Mouse (Mus musculus) kidney, adult 11 months (tissue): ENCODE data around the gene Rbm34.
A peak's percentile ranks its signal among the peaks of the same experiment; 100 is the strongest.
"Not testable (repeated sequence)": the region's sequence is repeated elsewhere in the genome, so short reads cannot be mapped to it uniquely, and the experiment has no call there.

Experiments used
- DNase-seq: peaks from one replicate; pipeline ENCODE4 v3.0.0; 2022

Rbm34 gene

DNA sequence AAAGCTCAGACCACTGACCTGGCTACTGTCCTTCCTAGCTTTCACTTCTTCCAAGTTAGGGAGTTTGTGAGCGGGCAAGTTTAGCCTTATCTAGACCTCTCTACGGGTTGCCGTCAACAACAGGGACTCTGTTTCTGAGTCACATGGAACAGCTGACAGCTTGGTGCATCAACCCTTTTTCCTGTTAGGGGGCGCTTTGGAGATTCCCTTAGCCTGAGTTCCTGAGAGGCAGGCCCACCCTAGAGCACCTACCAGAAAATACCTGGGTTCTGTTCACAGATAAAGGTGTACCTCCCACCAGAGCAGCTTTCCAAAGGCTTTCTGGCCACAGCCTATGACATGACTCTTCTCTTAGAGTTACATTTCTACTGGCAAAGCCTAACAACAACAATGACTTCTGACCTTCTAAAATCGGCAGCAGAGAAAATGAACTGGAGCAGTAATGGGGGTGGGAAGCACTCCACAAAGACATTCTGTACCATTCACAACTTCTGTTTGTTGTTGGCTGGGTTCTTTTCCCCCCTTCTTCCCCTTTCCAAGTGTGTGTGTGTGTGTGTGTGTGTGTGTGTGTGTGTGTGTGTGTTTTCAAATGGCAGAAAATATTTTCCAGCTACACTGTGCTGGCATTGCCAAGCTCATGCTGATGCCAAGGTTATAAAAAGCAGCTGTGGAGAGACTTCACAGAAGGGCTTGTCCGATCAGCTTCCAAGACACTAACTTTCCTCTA lies 53.5 kb downstream of the Rbm34 start:
- no peak for DNase-seq

DNA sequence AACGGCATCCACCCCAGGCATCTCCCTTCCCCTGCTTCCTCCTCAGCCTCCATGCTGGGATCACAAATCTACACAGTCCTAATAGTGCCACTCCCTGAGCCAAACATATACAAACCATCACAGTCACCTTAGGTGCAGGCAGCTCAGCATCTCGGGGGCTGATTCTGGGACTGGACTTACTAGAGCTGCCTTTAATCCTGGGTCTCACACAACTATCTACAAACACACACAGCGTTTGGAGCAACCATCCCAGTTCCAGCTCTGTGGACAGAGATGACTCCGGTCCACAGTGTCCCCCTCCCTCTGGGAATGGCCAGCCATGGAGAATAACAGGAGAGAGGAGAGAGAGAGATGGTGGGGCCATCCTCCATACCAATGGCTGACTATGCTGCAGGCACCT lies 54.3 kb downstream of the Rbm34 start:
- DNase-seq = no peak

GRCm38 (mm10) chr8:126914609-126915375 lies 56.1 kb downstream of the Rbm34 start:
- DNase-seq = peak; percentile 46

DNA sequence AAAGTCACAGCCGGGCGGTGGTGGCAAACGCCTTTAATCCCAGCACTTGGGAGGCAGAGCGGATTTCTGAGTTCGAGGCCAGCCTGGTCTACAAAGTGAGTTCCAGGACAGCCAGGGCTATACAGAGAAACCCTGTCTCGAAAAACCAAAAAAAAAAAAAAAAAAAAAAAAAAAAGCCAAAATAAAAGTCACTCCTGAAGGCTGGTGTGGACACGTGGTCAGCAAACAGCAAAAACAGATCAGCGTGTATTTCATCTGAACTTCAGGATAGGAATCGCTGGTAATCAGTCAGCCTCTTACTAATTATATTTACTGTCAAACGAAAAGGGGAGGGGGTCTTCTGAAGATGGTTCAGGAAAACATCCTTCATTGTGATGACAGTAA lies 56.8 kb downstream of the Rbm34 start:
- DNase-seq = not testable (repeated sequence)

- DNase-seq = peak; percentile 67
Observed at GRCm38 (mm10) chr8:126913241-126914106, 57.4 kb downstream of the Rbm34 start.

- peak; percentile 65 for DNase-seq
Observed at GRCm38 (mm10) chr8:126909371-126909802, 61.5 kb downstream of the Rbm34 start.

- DNase-seq = peak; percentile 44
Observed at GRCm38 (mm10) chr8:126908805-126909204, 62.1 kb downstream of the Rbm34 start.

DNA sequence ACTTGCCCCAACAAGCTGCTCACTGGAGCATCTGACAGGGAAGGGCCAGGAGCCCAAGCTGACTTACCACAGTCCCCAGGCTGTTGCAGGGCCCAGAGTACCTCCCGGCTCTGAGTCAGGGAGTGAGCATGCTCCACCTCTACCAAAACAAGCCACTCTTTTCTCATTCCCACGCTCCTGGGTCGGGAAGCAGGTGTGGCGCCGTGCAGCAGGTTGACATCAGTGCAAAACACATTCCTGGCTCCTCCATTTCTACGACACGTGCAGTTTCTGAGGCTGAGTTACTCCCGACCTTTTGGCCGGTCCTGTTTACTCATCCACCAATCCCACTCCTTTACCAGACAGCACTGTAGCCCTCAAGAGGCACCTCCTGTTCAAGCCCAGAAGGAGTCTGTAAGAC lies 62.9 kb downstream of the Rbm34 start:
- DNase-seq = peak; percentile 71

DNA sequence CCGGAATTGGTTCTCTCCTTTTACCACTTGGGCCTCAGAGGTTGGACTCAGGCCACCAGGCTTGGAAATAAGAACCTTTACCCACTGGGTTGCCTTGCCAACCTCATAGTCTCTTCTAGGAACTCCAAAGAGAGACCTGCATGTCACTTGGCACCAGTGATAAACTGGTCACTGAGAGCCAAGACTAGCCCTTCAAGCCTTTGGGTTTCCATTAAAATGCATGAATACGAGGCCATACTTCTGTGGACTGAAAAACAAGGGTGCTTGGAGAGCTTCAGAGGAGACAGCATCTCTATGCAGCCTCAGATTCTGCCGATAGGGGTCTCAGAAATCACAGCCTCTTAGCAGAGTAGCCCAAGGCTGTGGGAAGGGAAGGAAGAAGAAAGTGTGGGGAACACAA lies 63.5 kb downstream of the Rbm34 start:
- peak; percentile 67 for DNase-seq

GRCm38 (mm10) chr8:126905387-126905786 lies 65.5 kb downstream of the Rbm34 start:
- DNase-seq = no peak

DNA sequence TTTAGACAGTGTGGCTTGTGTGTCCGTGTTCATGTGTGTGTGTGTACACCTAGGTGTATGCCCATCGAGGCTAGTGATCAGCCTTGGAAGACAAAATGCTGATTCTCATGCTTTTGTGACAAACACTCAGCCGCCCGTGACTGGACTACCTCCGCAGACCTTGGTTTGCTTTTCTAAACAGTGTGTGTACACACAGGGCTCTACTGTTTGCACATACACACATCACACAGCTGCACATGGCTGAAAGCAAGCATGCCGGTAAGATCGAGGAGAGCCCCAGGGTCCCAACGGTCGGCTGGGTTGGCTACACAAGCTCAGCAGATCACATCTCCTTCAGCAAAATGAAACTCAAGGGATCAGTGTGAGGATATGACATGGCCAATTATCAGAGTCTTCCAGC lies 66.9 kb downstream of the Rbm34 start:
- no peak for DNase-seq

DNA sequence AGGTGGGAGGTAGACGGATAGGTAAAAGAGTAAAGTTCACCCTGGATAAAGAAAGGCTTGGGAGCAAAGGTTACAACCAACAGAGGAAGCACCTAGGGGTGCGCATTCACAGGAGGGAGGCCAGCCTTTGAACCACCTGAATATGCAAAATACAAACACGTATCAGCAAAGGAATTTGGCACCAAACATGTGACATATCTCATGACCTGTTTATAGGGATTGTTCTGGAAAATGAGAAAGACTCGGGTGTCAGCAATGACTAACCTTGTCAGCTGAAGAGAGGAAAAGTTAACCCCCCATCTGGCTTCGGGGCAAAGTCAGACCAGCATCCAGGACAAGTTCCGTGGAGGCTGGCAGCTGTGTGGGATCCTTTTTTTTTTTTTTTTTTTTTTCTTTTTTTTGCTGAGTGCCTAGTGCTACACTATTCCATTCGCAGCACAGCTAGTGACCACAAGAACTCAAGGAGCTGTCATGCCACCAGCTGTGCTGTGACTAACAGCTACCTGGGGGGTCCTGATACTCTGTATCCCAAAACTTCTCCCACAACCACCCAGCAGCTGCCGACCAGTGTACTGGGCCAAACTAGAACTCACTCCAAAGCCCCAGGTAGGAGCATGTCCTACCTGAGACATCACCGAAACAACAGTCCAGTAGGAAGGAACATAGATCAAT lies 67.5 kb downstream of the Rbm34 start:
- DNase-seq = peak; percentile 80

- no peak for DNase-seq
Observed at GRCm38 (mm10) chr8:126901612-126902011, 69.3 kb downstream of the Rbm34 start.

DNA sequence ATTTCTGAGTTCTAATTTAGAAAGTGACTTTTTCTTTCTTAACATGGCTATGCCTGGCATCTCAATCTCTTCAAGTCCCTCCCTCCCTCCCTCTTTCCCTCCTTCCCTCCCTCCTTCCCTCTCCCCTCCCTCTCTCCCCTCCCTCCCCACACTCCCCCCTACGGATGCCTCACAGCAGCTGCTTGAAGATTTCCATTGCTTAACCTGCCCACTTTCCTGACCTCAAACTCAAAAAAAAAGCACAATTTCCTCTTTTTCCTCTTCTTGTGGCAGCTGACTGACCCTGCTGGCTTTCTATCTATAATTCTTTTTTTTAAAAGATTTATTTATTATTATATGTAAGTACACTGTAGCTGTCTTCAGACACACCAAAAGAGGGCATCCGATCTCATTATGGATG lies 69.8 kb downstream of the Rbm34 start:
- no peak for DNase-seq
